Mouse (Mus musculus) mature B cell (primary cell): ENCODE results near the gene Xylt1.

Experiments
- in situ Hi-C: fragments of 300-500 bp; cut with MboI; formaldehyde crosslinking; loops from 2 replicates; pipeline ENCODE4 v1.14.3; 2019

Xylt1 gene

GRCm38 (mm10) chr7:117612788-117613473 lies 232.2 kb downstream of the Xylt1 start:
- in situ Hi-C loops = loop anchor here (5.0 to 10.0 kb wide), 2 partner anchors 128 to 236 kb away; no protein-coding TSS in a partner anchor

GRCm38 (mm10) chr7:117613796-117614195 lies 233.0 kb downstream of the Xylt1 start:
- in situ Hi-C loops = loop anchor here (5.0 to 10.0 kb wide), 2 partner anchors 129 to 236 kb away; no protein-coding TSS in a partner anchor

- in situ Hi-C loops = loop anchor here (5.0 to 10.0 kb wide), 2 partner anchors 130 to 237 kb away; no protein-coding TSS in a partner anchor
Measured at GRCm38 (mm10) chr7:117614346-117614745, 233.6 kb downstream of the Xylt1 start.

- in situ Hi-C loops = loop anchor here (5.0 to 10.0 kb wide), 2 partner anchors 130 to 238 kb away; no protein-coding TSS in a partner anchor
Measured at GRCm38 (mm10) chr7:117614851-117615250, 234.1 kb downstream of the Xylt1 start.

GRCm38 (mm10) chr7:117616277-117616676 lies 235.5 kb downstream of the Xylt1 start:
- in situ Hi-C loops = loop anchor here (10.0 kb wide), 1 partner anchor 131 kb away; no protein-coding TSS in a partner anchor

DNA sequence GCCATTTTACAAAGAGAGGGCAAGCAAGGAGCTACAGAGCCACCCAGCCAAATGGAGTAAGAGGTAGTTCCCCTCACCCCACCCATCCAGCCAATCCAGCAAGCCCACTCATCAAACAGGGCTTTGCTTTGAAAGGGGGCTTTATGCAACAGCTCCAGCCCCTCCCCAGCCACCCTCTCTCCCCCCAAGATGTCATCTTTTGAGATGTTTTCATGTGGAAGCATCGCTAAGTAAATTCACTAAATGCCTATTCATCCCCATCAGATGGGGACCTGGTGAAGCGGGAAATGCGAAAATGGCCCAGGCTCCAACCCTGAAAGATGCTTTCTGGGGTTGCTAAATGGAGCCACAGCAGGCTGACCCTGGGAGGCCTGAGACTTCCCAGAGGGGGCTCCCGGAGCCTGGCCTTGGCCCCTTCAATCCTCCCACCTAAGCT lies 238.0 kb downstream of the Xylt1 start:
- in situ Hi-C loops = loop anchor here (10.0 kb wide), 1 partner anchor 134 kb away; no protein-coding TSS in a partner anchor

DNA sequence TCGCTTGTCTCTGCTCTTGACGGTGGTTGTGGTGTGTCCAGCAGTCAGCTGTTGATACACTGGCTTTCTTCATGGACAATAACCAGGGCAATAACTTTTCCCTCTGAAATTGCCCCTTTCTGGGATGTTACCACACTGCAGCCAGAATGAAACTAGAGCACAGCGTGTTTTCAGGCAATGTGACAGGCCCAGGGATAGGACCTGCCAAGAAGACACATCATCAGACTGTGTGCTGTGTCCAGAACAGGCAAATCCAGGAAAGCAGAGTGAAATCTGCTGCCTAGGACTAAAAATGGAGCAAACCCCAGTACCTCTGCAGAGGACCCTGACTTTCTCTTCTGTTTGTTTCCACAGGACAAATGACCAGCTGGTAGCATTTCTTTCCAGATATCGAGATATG lies 240.8 kb downstream of the Xylt1 start:
- in situ Hi-C loops = no loop called here

- in situ Hi-C loops = no loop called here
Measured at GRCm38 (mm10) chr7:117622769-117623168, 242.0 kb downstream of the Xylt1 start.

DNA sequence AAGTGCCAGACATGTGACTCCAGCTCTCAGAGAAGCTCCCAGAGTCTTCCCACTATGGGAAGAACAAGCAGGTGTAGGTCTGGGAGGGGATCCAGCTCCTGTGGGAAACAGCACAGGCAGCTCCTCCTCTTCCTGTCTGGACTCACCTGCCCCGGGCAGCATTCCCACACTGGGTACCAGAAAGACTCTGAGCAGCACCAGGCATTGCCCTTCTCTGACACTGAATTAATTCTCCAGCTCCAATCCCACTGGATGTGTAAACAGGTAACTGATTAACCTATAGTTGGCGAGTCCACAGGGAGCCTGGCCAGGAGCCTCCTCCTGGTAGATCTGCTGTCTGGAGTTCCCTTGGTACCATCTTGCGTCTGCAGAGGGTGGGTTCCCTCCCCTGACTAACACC lies 248.0 kb downstream of the Xylt1 start:
- in situ Hi-C loops = no loop called here

DNA sequence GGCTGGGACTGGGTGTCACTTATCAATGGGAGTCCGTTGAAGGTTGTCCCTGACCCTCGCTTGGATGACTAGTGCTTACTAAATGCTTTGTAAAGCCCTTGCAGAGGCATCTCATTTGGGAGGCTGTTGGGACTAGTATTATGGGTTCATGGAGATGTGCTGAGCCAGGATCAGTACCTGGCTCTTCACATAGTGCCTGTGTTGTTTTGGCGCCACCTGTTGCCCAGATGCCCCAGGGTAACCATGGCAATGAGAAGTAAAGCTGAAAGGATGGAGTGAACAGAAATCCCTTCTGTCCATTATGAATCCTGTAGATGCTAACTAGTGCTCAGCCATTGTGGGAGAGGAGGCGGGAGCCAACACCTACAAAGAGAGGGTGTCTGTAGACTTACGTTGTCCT lies 249.9 kb downstream of the Xylt1 start:
- in situ Hi-C loops = no loop called here

DNA sequence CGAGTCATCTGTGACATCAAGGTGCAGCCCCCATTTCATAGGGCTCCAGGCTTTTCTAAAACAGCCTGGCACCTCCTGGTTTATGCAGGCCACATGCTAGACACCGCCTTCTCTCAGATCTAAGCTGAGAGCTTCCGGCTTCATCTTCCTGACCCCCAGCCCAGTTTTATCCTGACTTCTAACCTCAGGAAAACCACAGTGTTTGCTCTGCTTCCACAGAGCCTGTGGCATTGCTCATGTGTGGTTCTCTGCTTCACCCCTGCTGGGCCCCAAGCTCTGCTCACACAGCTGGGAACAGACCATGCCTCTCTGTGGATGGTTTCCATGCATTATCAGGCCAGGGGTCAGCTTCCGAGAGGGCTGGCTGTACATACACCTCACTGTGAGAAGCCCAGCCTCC lies 254.8 kb downstream of the Xylt1 start:
- in situ Hi-C loops = no loop called here

DNA sequence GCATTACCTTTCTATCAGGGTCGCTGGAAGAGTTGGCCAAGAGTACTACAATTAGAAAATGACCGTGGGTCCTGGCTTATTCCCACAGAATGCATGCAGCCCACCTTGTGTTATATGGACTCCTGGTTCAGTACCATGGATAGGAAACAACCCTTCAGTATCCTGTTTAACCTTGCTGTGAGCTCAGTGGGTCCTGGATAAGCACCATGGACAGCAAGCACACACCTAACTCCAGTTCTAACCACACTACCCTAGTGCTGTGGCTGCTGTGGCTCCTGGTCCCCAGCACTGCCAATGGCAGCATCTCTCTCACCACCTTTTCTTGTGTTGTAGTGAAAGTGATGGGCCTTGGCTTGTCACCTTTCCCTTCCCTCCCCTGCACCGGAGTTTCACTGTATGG lies 255.9 kb downstream of the Xylt1 start:
- in situ Hi-C loops = no loop called here

- in situ Hi-C loops = no loop called here
Measured at GRCm38 (mm10) chr7:117637997-117638396, 257.2 kb downstream of the Xylt1 start.

DNA sequence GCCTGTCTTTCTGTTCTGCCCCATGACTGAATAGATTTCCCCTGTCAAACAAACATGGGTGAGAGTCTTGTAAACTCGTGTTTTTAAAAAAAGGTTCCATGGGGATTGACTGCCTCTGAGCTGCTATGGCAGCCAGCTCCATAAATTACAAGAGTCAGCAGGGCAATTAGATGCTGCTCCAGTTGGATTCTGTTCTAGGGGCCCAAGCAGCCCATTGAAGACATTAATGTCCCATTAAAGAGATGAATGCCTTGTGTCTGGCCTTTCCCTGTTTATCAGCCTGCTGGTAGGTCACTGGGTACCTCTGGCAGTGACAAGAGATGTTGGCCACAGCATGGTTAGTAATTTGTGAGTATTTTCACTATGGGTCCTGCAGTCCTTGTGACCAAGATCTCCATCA lies 271.9 kb downstream of the Xylt1 start:
- in situ Hi-C loops = no loop called here

- in situ Hi-C loops = no loop called here
Measured at GRCm38 (mm10) chr7:117655732-117656131, 275.0 kb downstream of the Xylt1 start.

DNA sequence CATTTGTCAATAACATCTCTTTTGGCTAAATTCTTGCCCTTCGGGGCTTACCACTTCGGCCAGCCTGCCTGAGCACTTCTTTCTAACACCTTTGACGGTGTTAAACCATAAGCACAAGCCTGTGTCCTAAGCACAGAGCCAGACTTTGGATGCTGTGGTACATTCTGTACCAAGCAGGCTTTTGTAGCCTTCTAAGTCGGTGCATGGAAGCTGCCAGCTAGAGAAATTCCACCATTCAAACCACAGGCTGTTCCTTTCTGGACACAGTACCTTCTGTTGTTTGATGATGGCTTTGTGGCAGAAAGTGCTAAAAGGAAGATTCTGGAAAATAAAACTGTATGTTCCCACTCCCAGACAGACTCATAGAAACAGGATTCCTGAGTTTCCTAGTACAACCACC lies 277.4 kb downstream of the Xylt1 start:
- in situ Hi-C loops = no loop called here

GRCm38 (mm10) chr7:117658739-117659138 lies 278.0 kb downstream of the Xylt1 start:
- in situ Hi-C loops = no loop called here

GRCm38 (mm10) chr7:117667286-117667685 lies 286.5 kb downstream of the Xylt1 start:
- in situ Hi-C loops = no loop called here

- in situ Hi-C loops = no loop called here
Measured at GRCm38 (mm10) chr7:117668226-117668625, 287.4 kb downstream of the Xylt1 start.

GRCm38 (mm10) chr7:117672121-117672591 lies 291.4 kb downstream of the Xylt1 start:
- in situ Hi-C loops = no loop called here

DNA sequence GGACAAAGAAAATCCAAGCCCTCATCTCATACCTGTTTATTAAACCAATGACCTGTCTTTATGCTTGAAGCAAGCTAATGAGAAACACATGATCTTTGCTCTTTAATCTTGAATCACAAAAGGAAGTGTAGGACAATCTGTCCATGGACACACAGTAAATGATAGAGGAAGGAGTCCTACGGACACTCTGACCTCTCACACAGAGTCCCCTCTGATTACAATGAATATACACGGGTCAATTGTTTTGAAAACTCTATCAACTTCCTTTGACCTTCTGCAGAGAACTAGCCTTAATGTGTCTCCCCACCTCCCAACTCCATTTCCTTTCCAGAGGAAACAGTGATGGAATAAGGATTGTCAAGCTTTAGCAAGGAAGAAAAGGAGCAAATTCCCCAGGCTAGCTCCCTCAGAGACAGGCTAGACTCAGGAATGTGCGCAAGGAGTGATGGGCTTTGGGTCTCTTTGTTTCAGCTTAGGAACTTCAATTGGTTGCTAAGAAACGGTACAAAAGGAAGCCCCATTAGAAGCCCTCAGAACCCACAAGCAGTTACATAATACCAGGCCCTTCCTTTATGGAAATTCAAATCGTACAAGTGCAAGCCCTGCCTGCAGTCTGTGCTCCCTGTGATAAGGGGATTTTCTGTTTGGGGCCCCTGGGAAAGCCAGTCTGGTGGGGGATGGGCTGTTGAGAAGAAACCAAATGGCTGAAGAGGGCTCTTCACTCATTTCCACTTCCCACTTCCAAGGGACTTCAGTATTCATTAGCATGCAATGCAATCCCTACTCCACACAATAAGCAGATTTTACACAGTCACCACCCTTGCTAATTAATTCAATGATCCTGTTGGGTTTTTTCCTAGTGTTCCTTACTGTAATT lies 305.6 kb downstream of the Xylt1 start:
- in situ Hi-C loops = no loop called here

- in situ Hi-C loops = no loop called here
Measured at GRCm38 (mm10) chr7:117686997-117687302, 306.2 kb downstream of the Xylt1 start.

DNA sequence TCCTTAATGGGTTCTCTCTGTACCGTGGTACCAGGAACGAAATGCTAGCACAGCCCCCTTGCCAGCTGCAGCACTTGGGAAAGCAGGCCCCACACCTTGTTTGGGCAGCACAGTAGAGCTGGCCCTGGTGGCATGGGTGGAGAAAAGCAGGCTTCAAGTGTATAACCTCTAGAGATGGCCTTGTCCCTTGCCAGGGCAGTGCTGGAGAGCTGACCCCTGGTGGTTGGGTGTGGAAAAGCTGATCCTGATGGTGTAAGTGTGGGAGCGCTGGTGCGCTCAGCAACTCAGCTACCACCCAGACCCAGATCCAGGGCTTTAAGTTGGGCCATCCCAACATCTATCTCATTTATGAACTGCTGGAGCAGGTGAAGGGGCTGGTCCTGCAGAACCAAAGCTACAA lies 314.8 kb downstream of the Xylt1 start:
- in situ Hi-C loops = no loop called here
